Mouse (Mus musculus): Measurements from ENCODE around the gene Hoxa3. TPM values are rescaled to one million over a fixed set of nuclear protein-coding genes. Genes with fewer than 3 reads are reported as not detected.

Hoxa3 gene
- polyA plus RNA-seq, 2 experiments from 2014 or later = 0.21 TPM; not detected in 1

GRCm38 (mm10) chr6:52180726-52181125 is 32.4 kb downstream of the Hoxa3 start:
- no peak for ATAC-seq

GRCm38 (mm10) chr6:52180213-52180710 is 32.9 kb downstream of the Hoxa3 start:
- ATAC-seq = no peak

GRCm38 (mm10) chr6:52179690-52180089 is 33.4 kb downstream of the Hoxa3 start:
- ATAC-seq = no peak

- ATAC-seq = no peak
Observed at GRCm38 (mm10) chr6:52178918-52179665, 34.0 kb downstream of the Hoxa3 start.

- no peak for ATAC-seq
Observed at GRCm38 (mm10) chr6:52177806-52178205, 35.3 kb downstream of the Hoxa3 start.

- no peak for ATAC-seq
Observed at GRCm38 (mm10) chr6:52177061-52177735, 35.9 kb downstream of the Hoxa3 start, which contains the start of gene 5730596B20Rik. Gene 5730596B20Rik, plus strand, starts transcription at chr6:52177498.

- ATAC-seq = no peak
Observed at GRCm38 (mm10) chr6:52176391-52176790, 36.7 kb downstream of the Hoxa3 start.

GRCm38 (mm10) chr6:52175864-52176263 is 37.3 kb downstream of the Hoxa3 start:
- ATAC-seq = no peak

GRCm38 (mm10) chr6:52174968-52175751 is 38.0 kb downstream of the Hoxa3 start:
- no peak for ATAC-seq

- no peak for ATAC-seq
Observed at GRCm38 (mm10) chr6:52173648-52174047, 39.5 kb downstream of the Hoxa3 start.

GRCm38 (mm10) chr6:52172501-52172900 is 40.6 kb downstream of the Hoxa3 start:
- no peak for ATAC-seq

- ATAC-seq = no peak
Observed at GRCm38 (mm10) chr6:52171938-52172337, 41.2 kb downstream of the Hoxa3 start.

- ATAC-seq = no peak
Observed at GRCm38 (mm10) chr6:52171331-52171730, 41.8 kb downstream of the Hoxa3 start.

- ATAC-seq = no peak
Observed at GRCm38 (mm10) chr6:52170898-52171223, 42.3 kb downstream of the Hoxa3 start.

- no peak for ATAC-seq
Observed at GRCm38 (mm10) chr6:52170166-52170897, 42.8 kb downstream of the Hoxa3 start.

- ATAC-seq = no peak
Observed at GRCm38 (mm10) chr6:52169499-52170165, 43.5 kb downstream of the Hoxa3 start.

GRCm38 (mm10) chr6:52168191-52169055 is 44.7 kb downstream of the Hoxa3 start:
- ATAC-seq = no peak

- no peak for ATAC-seq
Observed at GRCm38 (mm10) chr6:52167736-52168161, 45.4 kb downstream of the Hoxa3 start.

- no peak for ATAC-seq
Observed at GRCm38 (mm10) chr6:52167176-52167575, 46.0 kb downstream of the Hoxa3 start.

- ATAC-seq = no peak
Observed at GRCm38 (mm10) chr6:52166431-52167077, 46.6 kb downstream of the Hoxa3 start.

Measured in activated CD4-positive, CD25-positive, alpha-beta regulatory T cell, adult 4 months (primary cell).